Mouse (Mus musculus): Measurements from ENCODE around the gene Sik3. TPM values are rescaled to one million over a fixed set of nuclear protein-coding genes. Genes with fewer than 3 reads are reported as not detected.

The Sik3 gene
- total RNA-seq, 2 experiments from 2014 or later = 37.4 to 38.3 TPM

- DNase-seq (ENCODE audit: low spot score) = peak; percentile 73
Observed at GRCm38 (mm10) chr9:46015081-46015551, 2.5 kb downstream of the Sik3 start.

GRCm38 (mm10) chr9:46015831-46016230 is 3.2 kb downstream of the Sik3 start:
- peak; percentile 42 for DNase-seq (ENCODE audit: low spot score)

DNA sequence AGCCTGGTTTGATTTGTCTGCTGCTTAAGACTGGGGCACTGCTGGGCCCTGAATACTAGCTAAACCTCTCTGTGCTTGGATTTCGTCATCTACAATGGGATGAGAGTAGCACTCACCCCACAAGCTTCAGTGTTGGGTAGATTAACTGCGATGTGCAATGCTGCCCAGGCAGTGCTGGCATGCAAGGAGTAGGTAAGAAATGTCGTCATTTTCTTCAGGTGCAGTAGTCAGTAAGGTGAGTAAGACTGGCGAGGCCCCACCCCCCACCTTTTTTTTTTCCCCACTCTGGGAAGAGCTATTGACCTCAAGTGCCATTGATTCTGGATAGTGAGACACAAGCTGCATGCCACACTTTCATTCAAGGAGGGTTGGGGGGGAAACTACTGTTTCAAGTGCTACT is 3.8 kb downstream of the Sik3 start:
- DNase-seq (ENCODE audit: low spot score) = no peak

DNA sequence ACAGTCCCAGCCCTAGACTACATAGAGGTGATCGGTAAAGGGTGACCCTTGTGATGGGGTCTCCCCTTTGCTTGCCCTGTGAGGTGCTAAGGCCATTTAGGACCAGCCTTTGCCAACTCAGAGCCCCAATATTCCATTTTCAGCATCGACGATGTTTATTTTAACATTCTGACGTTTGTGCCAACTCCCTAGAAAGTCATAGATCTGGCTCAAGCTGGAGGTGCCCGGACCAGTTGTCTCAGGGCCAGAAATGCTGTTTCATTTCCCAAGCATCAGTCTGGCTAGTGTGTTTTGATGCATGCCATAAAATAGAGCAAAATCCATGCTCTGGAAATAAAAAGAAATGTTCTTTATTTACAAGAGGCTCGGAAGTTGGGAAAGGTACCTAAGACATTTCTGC is 5.7 kb downstream of the Sik3 start:
- no peak for DNase-seq (ENCODE audit: low spot score)

- no peak for DNase-seq (ENCODE audit: low spot score)
Observed at GRCm38 (mm10) chr9:46019975-46020374, 7.4 kb downstream of the Sik3 start.

GRCm38 (mm10) chr9:46023591-46023990 is 11.0 kb downstream of the Sik3 start:
- peak; percentile 68 for DNase-seq (ENCODE audit: low spot score)

DNA sequence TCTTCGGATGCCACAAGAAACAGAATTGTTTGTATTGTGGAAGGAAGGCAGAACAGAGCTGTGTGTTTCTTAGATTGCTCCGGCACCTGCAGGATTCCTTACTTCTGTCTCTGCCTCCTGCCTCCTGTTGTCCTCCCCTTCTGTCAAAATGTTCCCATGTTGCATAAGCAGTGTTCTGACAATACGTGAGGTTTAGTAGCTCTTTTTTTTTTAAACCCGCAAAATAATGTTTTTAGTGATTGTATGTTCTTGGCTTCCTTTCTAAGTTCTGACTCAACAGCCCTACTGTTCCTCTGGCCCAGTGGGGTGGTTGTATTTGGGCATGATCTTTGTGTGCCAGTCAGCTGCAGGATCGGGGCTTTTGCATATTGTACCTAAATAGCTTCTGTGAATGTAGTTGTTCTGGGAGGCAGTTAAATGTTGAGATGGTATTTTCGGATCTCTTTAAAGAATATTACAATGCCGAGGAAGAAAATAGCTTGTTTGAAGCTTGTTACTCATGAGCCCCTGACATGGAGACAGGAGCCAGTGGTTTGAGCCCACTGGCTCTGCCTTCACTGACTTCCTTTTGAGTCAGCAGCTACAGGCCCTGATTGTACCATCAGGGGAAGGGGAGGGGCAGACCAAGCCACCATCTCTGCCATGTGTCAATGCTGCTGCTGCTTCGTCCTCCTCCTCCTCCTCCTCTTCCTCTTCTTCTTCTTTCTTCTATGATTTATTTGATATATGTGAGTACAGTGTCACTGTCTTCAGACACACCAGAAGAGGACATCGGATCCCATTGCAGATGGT is 13.6 kb downstream of the Sik3 start:
- DNase-seq (ENCODE audit: low spot score) = no peak

GRCm38 (mm10) chr9:46027994-46028393 is 15.4 kb downstream of the Sik3 start:
- no peak for DNase-seq (ENCODE audit: low spot score)

- no peak for DNase-seq (ENCODE audit: low spot score)
Observed at GRCm38 (mm10) chr9:46029534-46029933, 16.9 kb downstream of the Sik3 start.

DNA sequence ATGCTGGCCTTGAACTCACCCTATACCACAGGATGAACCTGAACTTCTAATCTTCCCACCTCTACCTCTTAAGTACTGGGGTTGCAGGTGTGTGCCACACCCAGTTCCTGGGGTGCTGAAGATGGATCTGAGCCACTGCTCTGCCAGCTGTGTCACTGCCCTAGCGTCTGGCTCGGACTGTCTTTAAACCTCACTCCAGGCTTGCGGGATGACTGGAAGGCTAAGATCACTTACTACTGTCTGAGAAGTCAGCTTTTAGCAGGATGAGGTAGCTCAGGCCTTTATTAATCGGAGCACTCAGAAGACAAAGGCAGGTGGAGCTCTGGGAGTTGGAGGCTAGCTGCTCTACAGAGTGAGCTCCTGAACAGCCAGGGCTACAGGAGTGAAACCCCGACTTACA is 17.6 kb downstream of the Sik3 start:
- DNase-seq (ENCODE audit: low spot score) = no peak

- no peak for DNase-seq (ENCODE audit: low spot score)
Observed at GRCm38 (mm10) chr9:46030968-46031367, 18.3 kb downstream of the Sik3 start.

GRCm38 (mm10) chr9:46032190-46032589 is 19.6 kb downstream of the Sik3 start:
- DNase-seq (ENCODE audit: low spot score) = peak; percentile 75

DNA sequence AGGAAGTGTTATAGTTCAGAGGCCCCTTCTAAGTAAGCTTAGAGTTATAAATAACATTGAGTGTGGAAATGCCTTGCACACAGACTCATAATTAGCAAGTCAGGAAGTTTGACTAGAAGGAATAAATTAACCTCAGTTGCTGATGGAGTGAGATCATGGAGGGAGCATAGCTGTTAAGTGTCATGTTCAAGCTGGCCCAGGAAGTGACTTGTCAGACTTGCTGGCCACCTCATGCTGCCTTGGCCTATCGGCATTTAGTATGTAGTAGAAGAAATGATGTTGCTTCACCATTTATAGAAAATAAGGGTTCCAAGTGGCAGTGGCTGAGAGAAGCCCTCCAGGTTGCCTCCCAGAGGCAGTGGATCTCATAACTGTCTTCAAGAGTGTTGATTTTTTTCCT is 20.4 kb downstream of the Sik3 start:
- DNase-seq (ENCODE audit: low spot score) = no peak

DNA sequence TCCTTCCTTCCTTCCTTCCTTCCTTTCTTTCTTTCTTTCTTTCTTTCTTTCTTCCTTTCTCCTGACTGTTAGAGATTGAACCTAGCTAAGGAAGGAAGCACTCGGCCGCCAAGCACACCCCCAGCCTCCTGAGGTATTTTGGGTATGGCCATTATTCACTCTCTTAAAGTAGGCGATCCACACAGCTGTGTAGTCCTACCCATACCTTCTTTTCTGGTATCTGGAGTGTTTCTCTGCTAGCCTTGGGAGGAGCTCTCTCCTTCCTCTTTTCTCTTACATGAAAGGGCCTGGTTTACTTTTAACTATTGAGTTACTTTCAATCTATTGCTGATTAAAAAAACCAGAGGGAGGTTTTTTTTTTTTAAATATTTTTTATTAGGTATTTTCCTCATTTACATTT is 21.2 kb downstream of the Sik3 start:
- DNase-seq (ENCODE audit: low spot score) = no peak

DNA sequence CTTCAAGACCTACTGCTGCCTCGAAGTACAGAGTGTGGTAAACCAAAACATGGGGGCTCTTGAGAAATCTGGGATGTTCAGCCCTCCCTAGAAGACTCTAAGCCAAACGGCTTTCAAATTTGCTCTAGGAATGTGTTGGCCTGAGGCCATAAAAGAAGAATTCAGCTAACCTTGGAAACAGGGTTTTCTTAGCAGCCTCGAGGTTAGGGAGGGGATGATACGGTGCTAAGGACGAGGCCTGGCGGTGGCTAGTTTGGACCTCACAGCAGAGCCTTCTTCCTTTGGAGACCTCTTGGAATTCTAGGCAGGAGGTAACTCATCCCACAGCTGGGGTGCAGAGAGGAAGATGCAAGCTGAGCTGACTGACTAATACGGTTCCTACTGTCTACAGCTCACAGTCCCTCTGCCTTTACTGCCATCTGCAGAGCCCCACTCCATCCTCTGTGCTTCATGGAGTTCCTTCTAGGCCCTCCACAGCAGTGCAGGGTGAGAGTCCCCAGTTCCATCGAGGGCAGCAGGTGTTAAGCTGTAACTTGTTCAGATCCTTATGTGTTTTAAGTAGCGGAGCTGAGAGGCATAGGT is 22.8 kb downstream of the Sik3 start:
- no peak for DNase-seq (ENCODE audit: low spot score)

DNA sequence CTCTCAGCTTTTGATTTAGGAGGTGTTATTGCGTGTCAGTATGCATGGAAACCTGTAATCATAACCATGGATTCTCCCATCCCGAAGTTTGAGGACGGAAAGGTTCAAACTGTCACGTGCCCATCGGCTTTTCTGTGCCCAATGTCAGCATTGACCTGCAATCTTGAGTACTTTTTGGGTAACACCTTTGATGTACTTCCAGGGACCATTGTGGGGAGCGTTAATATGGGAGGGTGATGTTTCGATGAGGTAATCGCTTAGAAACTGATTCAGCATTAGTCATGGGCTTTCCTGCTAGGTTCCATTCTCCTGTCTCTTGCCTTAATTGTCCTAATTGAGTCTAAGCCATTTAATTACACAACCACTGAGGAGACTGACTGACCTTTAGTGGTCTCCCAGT is 24.3 kb downstream of the Sik3 start:
- DNase-seq (ENCODE audit: low spot score) = no peak

DNA sequence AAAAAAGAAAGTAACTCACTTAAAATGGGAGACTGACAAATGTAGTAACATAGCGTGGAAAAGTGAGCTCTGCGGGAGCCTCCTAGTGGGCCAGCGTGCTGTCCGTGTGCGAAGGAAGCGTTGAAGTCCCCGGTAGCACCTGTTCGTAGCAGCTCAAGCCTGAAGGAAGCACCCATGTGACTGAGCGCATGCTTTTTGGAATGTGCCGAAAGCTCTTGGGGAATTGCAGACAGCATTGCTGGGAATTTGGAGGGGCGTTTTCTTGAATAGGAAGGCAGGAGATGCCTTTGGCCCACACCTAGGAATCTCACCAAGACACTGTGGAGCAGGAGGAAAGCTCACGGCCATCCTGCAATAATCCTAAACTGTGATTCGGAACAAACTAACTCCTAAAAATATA is 26.2 kb downstream of the Sik3 start:
- DNase-seq (ENCODE audit: low spot score) = no peak

- DNase-seq (ENCODE audit: low spot score) = no peak
Observed at GRCm38 (mm10) chr9:46041186-46041585, 28.6 kb downstream of the Sik3 start.

GRCm38 (mm10) chr9:46042387-46042786 is 29.8 kb downstream of the Sik3 start:
- DNase-seq (ENCODE audit: low spot score) = no peak

- DNase-seq (ENCODE audit: low spot score) = no peak
Observed at GRCm38 (mm10) chr9:46043626-46044025, 31.0 kb downstream of the Sik3 start.

GRCm38 (mm10) chr9:46046724-46047517 is 34.3 kb downstream of the Sik3 start:
- DNase-seq (ENCODE audit: low spot score) = no peak

GRCm38 (mm10) chr9:46049525-46049924 is 36.9 kb downstream of the Sik3 start:
- no peak for DNase-seq (ENCODE audit: low spot score)

Data from gastrocnemius, adult 18-20 months (tissue).